In the genomic region with DNA sequence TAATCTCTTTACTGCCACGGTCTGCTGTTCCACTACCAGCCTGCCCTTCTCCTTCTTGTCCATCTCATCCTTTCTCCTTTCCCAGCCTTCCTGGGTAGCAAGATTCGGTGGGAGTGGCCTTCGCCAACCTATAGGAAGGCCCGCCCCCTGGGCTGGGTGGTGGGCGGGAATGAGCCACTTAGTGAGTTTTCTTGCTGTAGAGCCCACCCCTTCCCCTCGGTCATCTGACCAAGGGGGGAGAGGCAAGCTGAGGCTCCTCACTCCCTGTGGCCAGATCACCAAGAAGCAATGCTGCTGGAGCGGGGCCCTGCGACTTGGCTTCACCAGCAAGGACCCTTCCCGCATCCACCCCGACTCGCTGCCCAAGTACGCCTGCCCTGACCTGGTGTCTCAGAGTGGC, we compare ENCODE assay signal across 8 mouse cellular contexts.
DNase-seq lines count a peak whose midpoint lies in the region; ATAC-seq and TF ChIP-seq lines count a peak whose summit lies in the region.
"Had no signal": no experiment of that assay in that cellular context is flagged by ENCODE, and none has a peak within 500 bp of the region (broad histone marks: within the 10 kb centered on the region; RNA-seq: fewer than 3 reads in every experiment).

No protein-coding gene starts in this region.

- TF ChIP-seq EP300 in lung, postnatal 0 days (IDR thresholded peaks at IDR 0.05), result no peak

- no peak overlapping the region for H3K9ac ChIP-seq in lung, postnatal 0 days (replicated peaks; ENCODE audit: low read depth)
- H3K9ac ChIP-seq in limb, embryonic 13.5 days, result peak overlapping the region; percentile 63
- H3K9ac ChIP-seq in stomach, embryonic 16.5 days (ENCODE audit: low read length), result no peak overlapping the region

- TF ChIP-seq CTCF in lung, postnatal 0 days (IDR thresholded peaks at IDR 0.05), result no peak
- TF ChIP-seq CTCF in embryonic fibroblast, embryonic 13.5 days (IDR thresholded peaks at IDR 0.05; ENCODE audit: borderline replicate concordance, insufficient read depth, low read length), result no peak

- H3K4me2 ChIP-seq in lung, postnatal 0 days (replicated peaks; ENCODE audit: low read depth, low read length), result peak overlapping the region; percentile 28; the same call in 1 of the 2 replicates
- peak overlapping the region; percentile 66 for H3K4me2 ChIP-seq in limb, embryonic 13.5 days (replicated peaks)
- peak overlapping the region; percentile 35 for H3K4me2 ChIP-seq in stomach, embryonic 16.5 days (ENCODE audit: low read depth, low read length)

- TF ChIP-seq POLR2A in embryonic fibroblast, embryonic 13.5 days (IDR thresholded peaks at IDR 0.05; ENCODE audit: low read depth, low read length), result peak; percentile 44

- no peak overlapping the region for H3K27ac ChIP-seq in lung, postnatal 0 days (ENCODE audit: low read length)
- no peak overlapping the region for H3K27ac ChIP-seq in embryonic fibroblast, embryonic 13.5 days (ENCODE audit: insufficient read depth, low read length)
- H3K27ac ChIP-seq in limb, embryonic 13.5 days, result no peak overlapping the region
- no peak overlapping the region for H3K27ac ChIP-seq in stomach, embryonic 16.5 days (ENCODE audit: low read length)

- no peaks in the 10 kb centered on the region for H3K27me3 ChIP-seq in lung, postnatal 0 days (replicated peaks; ENCODE audit: insufficient read depth, low read length)
- H3K27me3 ChIP-seq in limb, embryonic 13.5 days, result no peaks in the 10 kb centered on the region
- no peaks in the 10 kb centered on the region for H3K27me3 ChIP-seq in stomach, embryonic 16.5 days (ENCODE audit: control insufficient read depth, insufficient read depth, low read length)

- no peak overlapping the region for H3K4me3 ChIP-seq in lung, postnatal 0 days (ENCODE audit: low read depth, low read length)
- H3K4me3 ChIP-seq in embryonic fibroblast, embryonic 13.5 days (ENCODE audit: insufficient read depth, low read length), result peak overlapping the region; percentile 18
- H3K4me3 ChIP-seq in limb, embryonic 13.5 days, result peak overlapping the region; percentile 43
- peak overlapping the region; percentile 3 for H3K4me3 ChIP-seq in stomach, embryonic 16.5 days (replicated peaks; ENCODE audit: low read length)

- H3K4me1 ChIP-seq in lung, postnatal 0 days (ENCODE audit: insufficient read depth, low read depth, low read length), result no peaks in the 10 kb centered on the region
- no peaks in the 10 kb centered on the region for H3K4me1 ChIP-seq in embryonic fibroblast, embryonic 13.5 days (ENCODE audit: control insufficient read depth, insufficient read depth, low read length)
- H3K4me1 ChIP-seq in limb, embryonic 13.5 days, result peaks cover 15% of the 10 kb centered on the region
- peaks cover 4% of the 10 kb centered on the region; the same call in 1 of the 2 replicates for H3K4me1 ChIP-seq in stomach, embryonic 16.5 days (ENCODE audit: control insufficient read depth, insufficient read depth, low read length)

- H3K9me3 ChIP-seq in lung, postnatal 0 days (ENCODE audit: low read length), result no peaks in the 10 kb centered on the region
- H3K9me3 ChIP-seq in limb, embryonic 13.5 days, result no peaks in the 10 kb centered on the region
- H3K9me3 ChIP-seq in stomach, embryonic 16.5 days (replicated peaks; ENCODE audit: control insufficient read depth, low read length), result no peaks in the 10 kb centered on the region

- WGBS in lung, postnatal 0 days, result 45% methylated on average over 11 of the region's 12 CpGs
- 41% methylated on average over 12 of the region's 12 CpGs for WGBS in limb, embryonic 13.5 days
- WGBS in stomach, embryonic 16.5 days, result 36% methylated on average over 12 of the region's 12 CpGs

- peak; percentile 48 for ATAC-seq in lung, postnatal 0 days
- ATAC-seq in limb, embryonic 13.5 days (ENCODE audit: low FRiP score, low read depth), result peak; percentile 80
- ATAC-seq in stomach, embryonic 16.5 days (ENCODE audit: insufficient read depth, low FRiP score), result no peak

- no peaks in the 10 kb centered on the region for H3K36me3 ChIP-seq in lung, postnatal 0 days (ENCODE audit: insufficient read depth, low read length)
- H3K36me3 ChIP-seq in limb, embryonic 13.5 days, result no peaks in the 10 kb centered on the region
- H3K36me3 ChIP-seq in stomach, embryonic 16.5 days (ENCODE audit: control insufficient read depth, insufficient read depth, low read length), result no peaks in the 10 kb centered on the region

- no peak for DNase-seq in lung, postnatal 0 days (ENCODE audit: low spot score)
- DNase-seq in lung, postnatal 10 days, result no peak
- no peak for DNase-seq in adrenal gland, adult 18-20 months (ENCODE audit: low spot score in 2 of 2)
- no peak for DNase-seq in spleen, adult 18-20 months
- DNase-seq: lung, postnatal 14 days had no signal
